Mouse (Mus musculus) erythroid progenitor cell, adult 5-6 weeks (primary cell): Measurements from ENCODE around the gene Lhfpl2. TPM values are rescaled to one million over a fixed set of nuclear protein-coding genes. Genes with fewer than 3 reads are reported as not detected.

ENCODE experiments used
- ATAC-seq: replicated peaks from 2 replicates; pipeline ENCODE4 v1.8.0; 2016; ENCODE audit warnings: moderate number of reproducible peaks, mild to moderate bottlenecking, moderate TSS enrichment, inconsistent platforms; ENCODE audit not compliant: poor library complexity, low FRiP score, severe bottlenecking
- total RNA-seq, 2 experiments: library from RNA; stranded (forward) in 1 of 2; stranded (reverse) in 1 of 2; fragments of 150-400 nt in 1 of 2; fragments of 186-747, 209-891 nt in 1 of 2; gene quantifications; 2 replicates each; pipeline versions ENCODE4 v1.2.3 to v1.2.4; 2015 to 2017; ENCODE audit warnings: low replicate concordance in 2 of 2

Gene Lhfpl2
- total RNA-seq, 2 experiments from 2014 or later: 6.7 to 7.8 TPM

DNA sequence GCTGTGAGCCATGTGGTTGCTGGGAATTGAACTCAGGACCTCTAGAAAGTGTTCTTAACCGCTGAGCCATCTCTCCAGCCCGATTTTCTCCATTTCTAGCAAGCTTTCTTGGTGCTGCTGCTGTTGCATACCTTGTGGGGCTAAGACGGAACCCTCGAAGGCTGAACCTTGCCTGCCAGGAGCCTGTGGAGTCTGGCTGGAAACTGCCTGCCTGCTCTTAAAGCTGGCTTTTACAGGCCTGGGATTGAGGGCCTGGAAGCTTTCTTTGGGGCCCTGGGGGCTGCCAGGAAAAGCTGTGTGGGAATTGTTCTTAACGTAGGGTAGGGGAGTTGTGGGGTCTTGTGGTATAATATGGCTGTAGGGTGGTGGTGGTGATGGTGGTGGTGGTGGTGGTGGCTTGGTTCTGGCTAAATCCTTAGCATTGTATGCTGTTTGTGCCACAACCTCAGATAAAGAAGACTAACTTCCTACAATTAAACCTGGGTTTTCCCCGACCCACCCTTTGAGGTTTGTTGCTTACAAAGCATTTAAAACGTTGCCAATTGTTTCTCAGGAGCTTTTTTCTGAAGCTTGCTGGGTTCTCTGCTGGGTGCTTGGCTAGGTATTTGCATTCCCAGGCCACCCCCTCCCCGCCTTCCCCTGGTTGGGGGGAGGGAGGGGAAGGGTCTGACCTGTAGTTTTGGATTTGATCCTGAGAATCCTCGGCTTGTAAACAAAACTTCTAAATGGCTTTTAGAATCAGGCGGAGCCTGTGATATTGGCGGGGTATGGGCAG is 7.9 kb downstream of the Lhfpl2 start:
- ATAC-seq: no peak

DNA sequence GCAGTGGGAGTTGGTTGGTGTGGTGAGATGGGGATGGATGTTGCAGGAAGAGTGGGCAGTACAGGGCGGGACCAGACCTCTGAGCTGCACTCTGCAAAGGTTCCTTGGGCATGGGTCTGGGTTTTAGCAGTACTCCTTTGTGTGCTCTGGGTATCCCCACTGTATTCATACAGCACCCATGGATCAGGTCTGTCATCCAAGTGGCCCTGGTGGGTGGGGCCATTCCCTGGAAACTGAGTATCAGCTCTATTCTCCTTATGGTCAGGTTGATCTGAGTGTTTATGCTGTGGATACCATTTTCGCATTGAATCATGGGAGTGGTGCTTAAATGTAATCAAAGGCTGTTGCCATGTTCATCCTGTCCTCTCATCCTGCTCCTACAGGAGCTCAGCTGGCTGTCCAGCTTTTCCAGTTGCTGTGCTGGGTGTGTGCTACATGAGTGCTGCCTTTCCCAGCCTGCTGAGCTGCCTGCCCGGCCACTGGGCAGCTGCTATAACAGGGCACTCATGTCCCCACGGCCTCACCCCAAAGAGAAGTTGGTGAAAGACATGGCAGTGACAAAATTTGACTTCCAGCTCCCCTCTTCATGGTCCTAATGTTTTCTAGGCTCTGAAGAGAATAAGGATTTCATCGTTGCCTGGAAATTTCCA is 9.2 kb downstream of the Lhfpl2 start:
- ATAC-seq: no peak

DNA sequence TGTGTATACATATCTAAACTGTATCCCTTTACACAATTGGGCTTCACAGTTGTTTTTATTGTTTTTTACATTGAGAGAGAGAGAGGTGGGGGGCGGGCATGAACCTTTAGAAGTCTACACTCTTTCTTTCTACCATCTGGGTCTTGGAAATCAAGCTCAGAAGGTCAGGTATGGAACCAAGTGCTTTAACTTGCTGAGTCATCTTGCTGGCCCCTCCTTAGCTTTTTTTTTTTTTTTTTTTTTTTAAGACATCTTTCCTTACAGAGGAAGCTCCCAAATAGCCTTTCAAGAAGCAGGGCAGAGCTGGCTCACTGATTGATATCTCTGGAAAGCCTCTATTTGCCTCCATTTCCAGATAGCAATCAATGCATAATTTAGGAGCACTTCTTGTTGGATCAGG is 10.7 kb downstream of the Lhfpl2 start:
- no peak for ATAC-seq

DNA sequence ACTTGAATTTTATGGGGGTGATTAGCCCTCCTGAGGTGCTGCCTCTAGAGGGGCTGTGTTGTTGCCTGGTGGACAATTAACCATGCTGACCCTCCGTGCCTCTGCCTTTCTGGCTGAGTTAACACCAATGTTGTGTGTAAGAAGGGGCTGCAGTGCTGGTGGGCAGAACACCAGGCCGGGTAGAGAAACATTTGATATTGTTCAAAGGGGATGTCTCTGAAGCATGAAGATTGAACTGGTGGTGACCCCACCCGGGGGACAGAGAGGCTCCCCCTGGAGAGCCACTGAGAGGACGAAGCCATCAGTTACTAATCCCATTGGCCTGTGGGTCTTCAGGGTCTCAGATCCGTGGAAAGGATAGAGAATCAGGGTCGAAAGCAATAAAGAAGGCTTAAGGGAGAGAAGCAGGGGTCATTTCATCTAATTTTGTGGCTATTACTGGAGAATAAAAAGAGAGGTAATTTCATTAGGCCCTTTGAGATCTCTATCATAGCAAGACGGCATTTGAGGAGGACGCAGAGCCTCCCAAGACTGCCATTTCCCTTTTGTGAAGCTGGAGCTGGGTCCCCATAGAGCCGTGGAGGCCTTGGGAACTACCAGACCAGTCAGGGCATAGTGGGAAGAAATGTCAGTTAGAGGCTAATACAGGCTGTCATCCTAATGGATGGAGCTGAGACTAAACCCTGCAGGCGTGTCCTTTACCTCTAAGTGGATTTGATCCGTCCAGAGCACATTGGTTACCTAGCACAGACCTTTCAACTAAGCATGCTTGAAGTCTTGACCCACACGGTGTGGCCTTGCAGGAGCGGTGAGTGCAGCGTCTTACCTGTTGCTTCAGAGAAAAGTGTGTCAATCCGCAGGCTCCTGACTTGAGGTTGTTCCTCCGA is 12.1 kb downstream of the Lhfpl2 start:
- ATAC-seq: no peak

DNA sequence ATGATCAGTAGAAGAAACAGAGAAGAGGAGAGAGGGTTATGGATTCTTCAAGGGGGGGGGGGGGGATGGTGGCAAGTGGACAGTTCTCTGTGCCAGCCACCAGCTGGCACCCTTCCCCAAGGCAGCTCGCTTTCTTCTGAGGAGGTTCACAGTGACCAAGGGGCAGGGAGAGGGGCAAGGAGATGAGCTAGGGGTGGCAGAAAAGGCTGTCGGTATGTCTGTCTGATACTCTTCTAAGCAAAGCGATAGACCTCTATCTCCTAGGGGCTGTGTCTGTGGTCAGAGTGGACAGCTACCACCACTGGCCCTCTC is 12.7 kb downstream of the Lhfpl2 start:
- no peak for ATAC-seq

DNA sequence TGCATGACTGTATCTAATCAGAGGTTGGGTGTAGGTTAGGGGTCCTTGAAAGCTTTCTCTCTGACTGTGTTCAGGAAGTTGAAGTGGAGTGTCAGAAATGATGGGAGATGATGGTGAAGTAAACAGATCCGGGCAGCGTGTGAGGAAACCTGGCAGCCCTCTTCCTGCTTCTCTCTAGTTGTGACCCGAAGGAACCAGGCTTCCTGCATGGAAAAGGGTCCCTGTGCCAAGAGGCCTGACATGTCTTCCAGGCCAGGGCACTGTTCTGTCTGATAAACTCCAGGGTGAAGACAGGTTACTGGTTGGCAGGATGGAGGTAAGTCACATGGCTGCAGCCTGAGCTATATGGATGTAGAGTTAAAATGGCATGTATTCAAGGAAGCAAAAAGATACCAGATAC is 13.3 kb downstream of the Lhfpl2 start:
- ATAC-seq: no peak

DNA sequence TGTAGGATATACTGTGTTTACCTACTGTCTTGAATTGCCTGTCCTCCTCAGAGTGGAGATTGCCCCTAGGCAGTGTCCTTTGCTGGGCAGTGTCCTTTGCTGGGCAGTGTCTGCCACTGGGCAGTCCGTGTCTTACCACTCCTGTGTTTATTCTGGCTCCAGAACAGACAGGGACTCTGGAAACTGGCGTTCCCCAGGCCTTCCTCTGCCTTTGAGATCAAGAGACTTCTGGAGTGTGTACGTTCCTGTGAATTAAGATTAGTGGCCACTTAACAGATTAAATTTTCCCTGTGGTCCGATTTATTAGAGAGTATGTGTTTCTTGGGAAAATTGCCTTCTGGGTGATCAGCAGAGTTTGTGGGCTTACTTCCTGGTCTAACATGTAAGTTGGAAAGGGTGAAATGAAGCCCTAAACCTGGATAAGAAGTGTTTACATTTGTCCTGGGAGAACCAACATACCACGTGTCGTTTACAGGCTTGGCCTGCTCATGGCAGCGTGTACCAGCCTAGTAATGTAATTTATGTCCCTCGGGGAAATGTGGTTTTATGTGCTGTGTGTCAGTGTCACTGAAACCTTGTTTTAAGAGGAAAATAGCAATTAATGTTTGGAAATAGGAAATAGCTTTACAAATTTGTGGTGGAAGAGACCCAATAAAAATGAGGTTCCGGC is 15.6 kb downstream of the Lhfpl2 start:
- ATAC-seq: no peak

DNA sequence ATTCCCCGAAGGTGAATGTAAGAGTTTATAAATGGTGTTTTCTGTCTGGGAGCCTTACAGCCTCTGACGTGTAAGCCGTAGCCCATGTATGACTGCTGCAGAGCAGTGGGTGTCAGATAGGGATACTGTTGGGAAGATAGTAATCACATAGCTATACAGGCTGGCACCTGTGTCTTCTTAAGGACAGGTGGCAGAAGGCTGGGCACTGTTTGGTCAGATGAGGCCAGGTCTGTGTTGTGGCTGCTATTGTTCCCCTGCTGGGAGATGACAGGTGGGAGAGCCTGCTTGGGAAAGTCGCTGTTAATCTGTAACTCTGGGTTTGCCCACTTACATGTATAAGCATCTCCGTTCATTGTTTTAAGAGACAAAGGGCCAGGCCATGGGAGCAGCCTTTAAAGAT is 16.1 kb downstream of the Lhfpl2 start:
- no peak for ATAC-seq

DNA sequence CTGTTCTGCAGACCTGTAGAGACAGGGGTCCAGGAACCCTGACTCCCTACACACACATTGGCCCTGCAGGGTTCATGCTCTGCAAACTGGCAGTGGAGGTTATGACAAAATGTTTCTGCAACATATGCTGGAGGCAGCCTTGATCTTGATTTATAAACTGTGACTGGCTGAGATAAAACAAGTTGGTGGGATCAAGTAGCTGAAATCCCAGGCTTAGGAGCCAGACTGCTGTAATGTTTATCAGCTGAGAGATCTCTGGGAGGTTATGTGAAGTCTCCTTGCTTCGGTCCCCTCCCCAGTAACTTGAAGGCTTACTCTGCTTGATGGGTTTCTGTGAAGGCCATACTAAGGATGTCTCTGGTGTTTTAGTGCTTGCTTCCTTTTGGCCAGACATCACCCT is 17.6 kb downstream of the Lhfpl2 start:
- no peak for ATAC-seq

DNA sequence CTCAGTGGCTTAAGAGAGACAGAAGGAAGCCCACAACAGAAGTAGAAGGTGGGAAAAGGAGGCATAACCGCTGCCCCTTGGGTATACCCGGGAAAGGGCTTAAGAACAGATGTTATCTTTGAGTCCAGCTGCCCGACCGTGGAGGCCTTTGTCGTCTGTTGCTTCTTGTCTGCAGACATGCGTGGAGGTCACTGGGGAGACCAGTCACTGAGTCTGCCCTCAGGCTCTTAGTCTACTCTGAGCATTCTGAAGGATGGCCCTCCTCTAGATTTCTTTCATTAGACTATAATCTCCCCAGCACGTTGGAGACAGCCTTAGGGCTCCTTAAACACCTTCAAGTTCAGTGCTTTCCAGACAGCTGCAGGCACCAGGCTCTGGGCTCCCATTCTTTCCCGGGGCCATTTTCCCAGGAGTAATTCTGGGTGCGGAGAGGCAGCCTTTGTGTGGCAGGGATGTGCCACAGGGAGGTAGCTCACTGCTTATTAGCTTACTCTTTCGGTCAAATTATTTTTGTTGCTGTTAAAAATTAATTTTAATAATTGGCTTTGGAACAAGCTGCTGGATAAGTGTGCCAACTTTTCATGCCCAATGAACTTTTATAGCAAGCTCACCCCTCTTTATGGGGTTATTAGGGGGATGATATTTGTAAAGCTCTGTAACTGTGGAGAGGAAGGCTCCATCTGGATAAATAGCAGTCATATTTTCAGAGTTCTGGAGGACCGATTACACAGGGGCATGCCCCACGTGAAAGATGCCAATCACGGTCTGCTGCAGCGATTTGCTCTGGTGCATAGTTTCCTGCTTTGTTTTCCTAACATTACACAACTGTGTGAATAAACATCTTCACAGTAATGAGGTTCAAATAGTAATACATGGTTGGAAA is 19.8 kb downstream of the Lhfpl2 start:
- ATAC-seq: no peak

DNA sequence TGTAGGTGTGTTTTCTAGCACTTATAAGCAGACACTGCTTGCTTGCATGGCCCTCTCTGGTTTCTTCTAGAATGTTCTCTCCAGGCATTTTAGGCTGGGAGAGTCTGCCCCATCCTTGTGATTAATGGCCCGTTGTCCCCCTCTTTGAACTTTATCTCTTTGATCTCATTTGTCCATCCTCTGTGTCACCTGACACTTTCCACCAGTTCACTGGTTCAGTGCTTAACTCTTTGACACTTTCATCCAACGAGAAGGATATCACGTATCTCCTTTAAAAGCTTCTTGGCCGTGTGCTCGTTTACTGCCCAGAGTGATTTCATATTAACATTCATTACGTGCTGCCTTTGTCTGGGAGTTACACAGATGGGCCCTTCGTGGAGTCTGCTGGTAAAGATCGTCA is 25.6 kb downstream of the Lhfpl2 start:
- ATAC-seq: no peak

DNA sequence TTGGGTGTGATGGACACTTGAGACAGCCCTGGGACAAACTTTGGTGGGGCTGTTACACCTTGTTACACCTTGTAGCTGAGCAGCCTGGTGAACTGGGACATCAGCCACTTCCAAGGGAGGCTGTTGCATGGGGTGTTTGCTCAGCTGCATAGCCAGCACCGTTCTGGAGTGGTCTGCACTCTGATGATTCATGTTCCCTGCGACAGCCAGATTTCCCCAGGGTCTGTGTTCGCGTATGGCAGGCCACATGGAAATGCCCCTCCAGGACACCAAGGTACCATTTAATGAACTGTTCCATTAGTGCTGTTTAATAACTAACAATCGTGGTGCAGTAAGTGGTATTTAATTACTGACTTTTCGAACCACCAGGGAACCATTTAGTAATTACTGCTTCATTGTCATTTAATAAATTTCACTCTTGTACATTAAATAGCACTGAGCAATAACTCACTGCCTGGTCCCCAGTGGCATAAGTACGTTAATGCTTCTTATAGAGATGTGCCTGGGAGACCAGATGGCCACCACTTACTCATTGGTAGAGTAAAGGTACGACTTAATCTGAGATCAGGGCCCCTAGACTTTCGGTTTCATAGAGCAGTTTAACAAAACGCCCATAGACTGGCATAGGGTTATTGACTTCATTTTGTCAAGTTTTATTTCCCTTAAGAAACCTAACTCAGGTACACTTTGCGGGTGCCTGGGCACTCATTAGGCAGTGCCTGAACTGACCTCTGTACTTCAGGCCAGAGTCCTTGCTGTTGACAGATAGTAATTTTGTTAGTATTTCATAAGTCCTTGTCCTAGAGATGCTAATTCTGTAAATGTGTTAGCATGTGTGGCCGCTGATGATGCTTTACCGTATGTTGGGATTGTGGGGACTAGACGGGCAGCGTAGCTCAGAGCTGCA is 26.9 kb downstream of the Lhfpl2 start:
- ATAC-seq: no peak

DNA sequence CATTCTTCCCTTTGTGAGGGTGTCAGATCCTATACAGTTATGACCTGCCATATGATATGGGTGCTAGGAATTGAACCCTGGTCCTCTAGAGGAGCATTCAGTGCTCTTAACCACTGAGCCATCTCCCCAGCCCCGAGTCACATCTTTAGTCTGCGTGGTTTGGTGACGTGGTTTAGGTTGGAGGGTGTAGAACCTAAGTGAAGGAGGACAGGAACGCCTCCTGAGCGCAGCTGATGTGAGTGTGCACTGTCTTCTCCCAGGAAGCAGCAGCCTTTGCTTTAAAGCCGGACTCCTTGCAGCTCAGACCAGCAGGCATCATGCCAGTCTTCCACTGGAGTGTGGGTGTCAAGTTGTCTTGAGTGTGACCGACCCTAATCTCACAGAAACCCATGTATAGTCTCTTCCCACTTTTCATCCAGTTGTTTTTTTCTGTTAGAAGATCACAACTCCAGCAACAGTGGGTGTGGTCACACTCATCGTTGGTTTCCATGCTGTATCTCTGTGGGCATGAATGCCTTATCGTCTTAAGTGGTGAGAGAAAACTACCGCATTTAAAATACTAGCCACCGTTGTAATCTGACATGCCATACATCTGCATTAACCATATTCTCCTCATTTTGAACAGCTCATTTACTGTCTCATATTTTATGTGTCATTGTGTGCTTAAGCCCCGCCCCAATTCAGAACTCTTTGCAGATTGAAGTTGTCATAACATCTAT is 28.7 kb downstream of the Lhfpl2 start:
- ATAC-seq: no peak

DNA sequence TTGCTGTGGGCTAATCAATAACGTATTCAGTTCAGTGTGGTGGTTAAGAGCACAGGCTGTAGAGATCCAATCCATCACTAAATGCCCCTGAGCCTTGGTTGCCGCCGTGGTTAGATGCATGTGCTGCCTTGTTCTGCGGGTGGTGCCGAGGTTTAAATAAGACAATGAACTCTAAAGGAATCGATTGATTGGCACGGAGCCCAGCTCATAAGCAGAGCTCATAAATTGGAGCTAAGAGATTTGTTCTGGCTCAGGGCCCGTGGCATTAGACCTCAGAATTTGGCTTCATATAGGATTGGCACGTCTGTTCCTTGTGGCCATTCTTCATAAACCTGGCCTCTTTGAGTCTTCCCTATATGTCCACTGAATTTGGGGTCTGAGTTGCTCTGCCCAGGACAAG is 29.5 kb downstream of the Lhfpl2 start:
- no peak for ATAC-seq

DNA sequence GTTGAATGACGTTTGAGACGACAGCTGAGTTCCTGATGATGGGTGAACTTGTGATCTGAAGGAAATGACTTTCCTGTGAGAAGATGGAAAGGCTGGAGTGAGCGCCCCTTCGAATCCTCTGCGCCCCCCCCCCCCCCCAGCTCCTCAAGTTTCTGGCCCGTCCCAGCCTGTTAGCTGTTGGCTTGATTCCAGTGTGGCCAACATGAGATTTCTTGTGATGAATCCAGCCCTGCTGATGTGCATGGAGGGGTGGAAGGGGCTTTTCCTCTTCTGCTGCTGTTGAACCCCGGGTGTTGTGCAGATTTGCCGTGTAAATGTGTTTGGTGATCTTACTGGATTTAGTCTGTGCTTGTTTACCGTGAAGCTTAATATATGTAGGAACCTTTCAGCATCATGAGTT is 31.2 kb downstream of the Lhfpl2 start:
- ATAC-seq: no peak

DNA sequence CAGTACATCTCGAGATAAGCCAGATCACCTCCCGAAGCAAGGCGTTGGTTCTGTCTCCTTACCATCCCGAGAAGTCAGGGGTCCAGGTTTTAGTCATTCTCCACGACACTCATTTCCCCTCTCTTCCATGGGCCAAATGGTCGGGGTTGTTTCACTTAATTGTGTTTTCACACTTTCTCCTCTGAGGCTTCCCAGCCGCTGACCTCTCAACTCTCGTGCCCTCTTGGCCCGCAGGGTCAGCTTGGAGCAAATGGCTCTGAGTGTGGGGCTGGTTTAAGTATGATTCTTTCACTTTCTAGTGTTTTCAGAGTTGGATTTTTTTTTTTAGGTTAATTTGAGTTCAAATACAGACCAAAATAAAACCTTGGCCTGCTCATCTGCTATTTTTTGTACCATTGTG is 31.7 kb downstream of the Lhfpl2 start:
- ATAC-seq: no peak

DNA sequence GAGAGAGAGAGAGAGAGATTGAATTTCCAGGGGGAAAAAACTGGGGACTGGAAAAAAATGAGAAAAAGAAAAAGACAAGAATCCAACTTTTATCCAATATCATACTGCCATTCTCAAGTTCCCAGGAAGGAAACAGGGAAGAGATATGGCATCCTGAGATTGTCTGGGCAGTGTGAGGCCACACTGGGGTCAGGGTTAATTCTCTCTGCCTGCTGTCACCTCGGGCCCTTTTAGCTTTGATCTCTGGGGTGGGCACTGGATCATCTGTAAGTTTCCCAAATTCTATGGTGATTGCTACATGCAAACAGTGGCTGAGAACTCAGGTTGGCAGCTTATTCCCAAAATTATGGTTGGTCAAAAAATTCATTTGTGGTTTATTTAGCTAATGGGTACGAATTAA is 33.8 kb downstream of the Lhfpl2 start:
- ATAC-seq: no peak

DNA sequence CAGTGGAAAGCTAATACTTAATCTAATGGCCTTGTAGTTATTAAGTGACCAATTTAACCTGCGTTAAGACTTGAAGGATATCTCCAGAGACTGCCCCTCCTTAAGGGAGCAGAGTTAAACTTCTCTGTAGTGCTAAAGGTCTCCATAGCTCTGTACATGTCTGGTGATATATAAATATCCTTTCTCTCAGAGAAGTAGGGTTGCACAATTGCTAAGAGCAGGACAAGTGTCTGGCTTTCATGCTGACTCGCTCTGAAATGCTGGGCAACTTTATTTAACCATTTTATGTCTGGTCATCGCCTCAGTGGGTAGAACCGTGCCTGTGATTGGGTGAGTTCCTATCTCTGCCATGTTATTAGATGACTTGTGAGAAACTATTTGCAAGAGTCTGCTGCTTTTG is 36.6 kb downstream of the Lhfpl2 start:
- no peak for ATAC-seq
